Mouse (Mus musculus): ENCODE measurements around the gene Lsm12.

The Lsm12 gene

GRCm38 (mm10) chr11:102216886-102217240 is 31.8 kb upstream of the Lsm12 start:
- DNase-seq (ENCODE audit: low spot score in 2 of 2): no peak

DNA sequence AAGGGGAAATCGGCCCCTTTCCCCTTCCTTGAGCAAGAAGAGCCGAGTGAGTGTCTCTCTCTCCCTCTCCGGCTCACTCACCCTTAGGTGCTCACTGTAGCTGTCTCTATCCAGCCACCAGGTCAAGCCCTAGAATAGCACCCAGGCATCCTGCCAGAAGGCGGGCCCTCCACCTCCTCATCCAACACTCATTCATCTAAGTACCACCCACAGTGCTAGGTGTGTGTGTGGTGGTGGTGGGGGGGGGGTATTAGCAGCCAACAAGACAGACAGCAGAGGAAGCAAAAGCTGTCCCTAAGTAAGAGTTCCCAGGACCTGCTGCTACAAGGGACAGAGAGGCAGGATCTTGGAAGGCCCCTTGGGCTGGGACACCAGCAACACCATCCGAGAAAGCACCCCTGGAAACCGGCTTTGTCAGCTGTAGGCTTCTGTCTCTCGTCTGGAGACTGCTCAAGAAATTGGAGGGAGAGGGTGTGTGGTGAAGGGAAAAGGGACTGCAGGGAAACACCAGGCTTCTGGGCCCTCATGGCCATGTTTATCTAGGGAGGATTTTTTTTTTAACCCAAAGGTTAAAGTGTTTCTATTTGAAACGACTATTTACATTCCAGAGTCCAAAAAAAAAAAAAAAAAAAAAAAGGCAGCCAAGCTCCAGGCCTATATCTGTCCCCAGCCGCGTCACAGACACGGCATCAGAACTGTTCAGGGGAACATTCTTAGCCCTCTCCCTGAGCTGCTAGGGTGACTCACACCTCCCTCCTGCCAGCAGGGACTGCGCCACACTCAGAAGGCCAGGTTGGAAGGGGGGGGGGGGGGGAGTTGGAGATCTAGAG is 31.2 kb upstream of the Lsm12 start:
- no peak for DNase-seq (ENCODE audit: low spot score in 2 of 2)

DNA sequence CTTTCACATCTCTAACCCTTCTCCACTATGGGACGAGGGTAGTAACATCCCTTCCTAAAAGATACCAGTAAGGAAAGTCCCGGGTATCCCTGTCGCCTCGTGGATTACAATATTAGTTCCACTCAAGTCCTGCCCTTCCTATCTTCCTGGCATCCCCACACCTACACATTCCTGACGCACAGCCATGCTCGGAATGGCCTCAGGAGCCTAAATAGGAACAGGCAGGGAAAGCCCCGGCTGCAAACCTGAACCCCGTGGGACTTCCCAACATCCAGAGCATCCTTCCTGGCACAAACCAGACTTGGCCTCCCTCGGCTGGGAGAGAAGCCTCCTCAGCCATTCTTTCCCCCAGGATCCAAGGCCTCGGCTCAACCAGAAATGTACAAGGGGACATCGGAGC is 30.4 kb upstream of the Lsm12 start:
- no peak for DNase-seq (ENCODE audit: low spot score in 2 of 2)

- no peak for DNase-seq (ENCODE audit: low spot score in 2 of 2)
Observed at GRCm38 (mm10) chr11:102214430-102215156, 29.5 kb upstream of the Lsm12 start.

GRCm38 (mm10) chr11:102211936-102212341 is 26.8 kb upstream of the Lsm12 start:
- no peak for DNase-seq (ENCODE audit: low spot score in 2 of 2)

DNA sequence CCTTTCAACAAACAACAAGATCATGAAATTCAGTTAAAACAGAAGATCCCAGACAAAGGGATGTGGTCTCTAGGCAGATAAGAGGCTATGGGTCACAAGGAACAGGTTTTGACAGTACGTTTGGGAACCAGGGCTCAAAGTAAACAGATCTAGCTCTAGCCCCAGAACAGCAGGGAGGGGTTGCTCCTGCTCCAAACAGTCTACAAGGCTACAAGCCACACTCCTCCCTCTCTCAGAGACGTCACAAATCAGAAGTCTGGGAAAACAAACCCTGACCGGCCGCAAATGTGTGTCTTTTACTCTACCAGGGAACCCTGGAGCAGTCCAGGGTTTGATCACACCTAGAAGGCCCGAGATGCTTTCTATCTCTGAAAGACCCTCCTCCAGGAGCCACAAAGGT is 25.9 kb upstream of the Lsm12 start:
- no peak for DNase-seq (ENCODE audit: low spot score in 2 of 2)

DNA sequence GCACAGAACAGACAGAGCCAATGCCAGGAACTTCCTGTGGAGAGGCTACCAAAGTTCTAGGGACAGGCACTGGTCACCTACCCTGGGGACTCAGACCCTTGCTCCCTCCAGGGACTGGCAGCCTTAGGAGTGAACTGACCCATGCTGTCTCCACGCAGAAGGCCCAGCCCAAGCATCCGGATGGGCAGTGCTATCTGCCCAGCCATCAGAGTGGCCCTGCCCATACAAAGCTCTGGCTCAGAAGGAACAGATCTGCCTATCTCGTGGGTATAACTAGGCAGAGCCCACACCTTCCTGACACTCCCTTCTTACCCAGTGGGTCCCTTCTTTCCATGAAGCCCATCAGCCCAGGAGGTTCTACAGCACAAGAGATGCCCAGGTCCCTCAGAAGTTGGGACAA is 25.1 kb upstream of the Lsm12 start:
- DNase-seq (ENCODE audit: low spot score in 2 of 2): no peak

GRCm38 (mm10) chr11:102209742-102210141 is 24.6 kb upstream of the Lsm12 start:
- no peak for DNase-seq (ENCODE audit: low spot score in 2 of 2)

DNA sequence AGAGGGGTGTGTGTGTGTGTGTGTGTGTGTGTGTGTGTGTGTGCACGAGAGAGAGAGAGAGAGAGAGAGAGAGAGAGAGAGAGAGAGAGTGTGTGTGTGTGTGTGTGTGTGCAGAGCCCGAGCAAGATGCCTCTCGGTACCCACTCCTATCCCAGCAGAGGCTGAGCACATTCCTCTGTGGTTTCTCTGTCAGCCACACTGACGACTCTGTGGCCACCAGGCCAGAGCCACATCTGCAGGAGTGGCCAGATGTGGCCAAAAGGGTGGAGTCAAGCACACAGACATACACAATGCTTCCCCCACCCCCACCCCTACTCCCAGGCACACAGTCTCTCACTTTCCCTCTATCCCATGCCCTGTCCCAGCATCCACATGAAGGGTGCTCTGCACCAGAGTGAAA is 23.8 kb upstream of the Lsm12 start:
- DNase-seq (ENCODE audit: low spot score in 2 of 2): no peak

DNA sequence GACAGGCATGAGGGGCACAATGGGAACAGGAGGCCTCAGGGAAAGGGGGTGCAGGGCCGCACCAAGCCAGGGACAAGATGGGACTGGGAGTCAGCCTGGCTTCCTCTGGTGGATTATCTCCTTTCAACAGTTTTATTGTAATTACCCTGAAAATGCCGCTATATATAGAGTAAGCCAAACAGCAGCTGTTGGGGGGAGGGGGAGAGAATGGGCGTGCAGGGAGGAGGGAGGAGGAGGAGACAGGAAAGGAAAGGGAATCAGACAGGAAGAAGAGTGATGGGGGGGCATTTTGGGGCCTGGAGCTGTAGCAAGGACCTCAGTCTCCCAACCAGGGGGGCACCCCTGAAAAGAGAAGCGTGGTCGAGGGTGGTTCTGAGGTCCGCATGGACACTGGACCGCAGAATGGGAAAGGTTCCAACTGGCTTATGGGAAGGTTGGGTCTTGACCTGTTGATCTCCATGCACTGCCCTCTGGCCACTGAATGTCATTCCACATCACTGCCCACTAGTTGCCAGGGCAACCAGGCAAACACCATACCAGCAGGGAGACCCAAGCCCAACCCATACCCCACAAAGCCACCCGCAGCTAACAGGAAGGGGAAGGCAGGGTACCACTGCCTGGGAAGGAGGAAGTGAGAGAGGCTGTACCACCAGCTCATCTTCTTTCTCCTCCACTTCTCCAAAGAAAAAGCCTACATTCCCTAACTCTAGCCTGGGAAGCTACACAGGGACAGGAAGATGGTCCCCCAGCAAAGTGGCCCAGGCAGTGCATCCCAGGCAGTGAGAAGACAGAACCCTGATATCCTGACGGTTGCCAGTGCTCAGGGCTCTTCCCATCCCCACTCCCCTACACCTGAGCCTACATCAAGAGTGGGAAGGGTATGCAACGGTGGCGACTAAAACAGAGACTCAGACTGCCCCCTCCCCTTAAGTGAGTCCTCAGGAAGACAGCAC is 23.0 kb upstream of the Lsm12 start:
- no peak for DNase-seq (ENCODE audit: low spot score in 2 of 2)

DNA sequence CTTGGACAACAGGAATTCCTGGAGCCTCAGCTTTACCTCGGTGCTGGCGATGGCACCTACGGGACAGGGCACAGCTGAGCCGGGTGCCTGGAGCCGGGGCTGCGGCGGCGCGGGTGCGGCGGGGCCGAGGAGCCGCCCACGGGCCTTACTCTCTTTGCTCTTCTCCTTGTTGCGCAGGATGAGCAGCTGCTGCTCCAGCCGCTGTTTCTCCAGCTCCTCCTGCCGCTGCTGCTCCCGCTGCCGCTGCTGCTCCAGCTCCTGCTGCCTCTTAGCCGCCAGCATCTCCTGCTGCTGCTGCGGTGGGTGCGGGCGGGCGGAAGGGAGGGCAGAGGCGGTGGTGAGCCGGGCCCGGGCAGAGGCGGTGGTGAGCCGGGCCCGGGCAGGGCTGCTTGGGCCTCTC is 21.4 kb upstream of the Lsm12 start:
- no peak for DNase-seq (ENCODE audit: low spot score in 2 of 2)

- DNase-seq (ENCODE audit: low spot score in 2 of 2): no peak
Observed at GRCm38 (mm10) chr11:102201408-102201821, 16.3 kb upstream of the Lsm12 start.

DNA sequence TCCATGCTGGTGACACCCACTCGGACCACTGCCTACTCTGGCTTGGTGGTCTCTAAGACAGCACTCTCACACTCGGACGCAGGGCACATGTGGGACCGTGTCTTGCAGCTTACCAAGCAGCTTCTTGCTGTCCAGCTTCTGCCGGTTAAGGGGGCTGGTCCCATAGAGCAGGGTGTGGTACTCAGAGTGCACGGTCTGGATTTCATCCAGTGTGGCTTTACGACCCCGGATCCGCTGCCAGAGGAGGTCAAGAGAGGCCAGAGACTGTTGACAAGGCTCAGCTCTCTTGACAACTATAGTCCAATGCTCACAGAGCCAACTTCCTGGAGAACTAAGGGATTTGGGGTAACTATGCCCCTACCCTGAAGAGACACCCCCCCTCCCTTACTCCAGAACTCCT is 14.8 kb upstream of the Lsm12 start:
- no peak for DNase-seq (ENCODE audit: low spot score in 2 of 2)

DNA sequence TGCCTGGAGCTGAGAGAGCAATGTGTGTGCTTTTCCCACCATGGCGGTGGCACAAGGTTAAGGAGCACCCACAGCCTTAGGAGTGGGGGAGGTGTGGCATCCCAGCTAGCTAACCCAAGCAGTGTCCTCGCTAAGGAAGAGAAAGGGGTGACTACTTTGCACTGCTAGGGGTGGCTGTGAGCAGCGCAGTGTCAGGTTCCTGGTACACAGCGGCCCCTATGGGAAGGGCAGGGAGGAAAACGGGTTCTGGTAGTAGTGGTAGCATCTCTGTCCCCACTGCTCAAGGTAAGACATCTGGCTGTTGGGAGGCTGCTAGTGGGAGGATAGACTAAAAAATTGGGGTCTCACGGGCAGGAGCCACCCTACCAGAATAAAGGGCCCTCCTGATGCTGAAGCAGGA is 13.1 kb upstream of the Lsm12 start:
- DNase-seq (ENCODE audit: low spot score in 2 of 2): no peak

DNA sequence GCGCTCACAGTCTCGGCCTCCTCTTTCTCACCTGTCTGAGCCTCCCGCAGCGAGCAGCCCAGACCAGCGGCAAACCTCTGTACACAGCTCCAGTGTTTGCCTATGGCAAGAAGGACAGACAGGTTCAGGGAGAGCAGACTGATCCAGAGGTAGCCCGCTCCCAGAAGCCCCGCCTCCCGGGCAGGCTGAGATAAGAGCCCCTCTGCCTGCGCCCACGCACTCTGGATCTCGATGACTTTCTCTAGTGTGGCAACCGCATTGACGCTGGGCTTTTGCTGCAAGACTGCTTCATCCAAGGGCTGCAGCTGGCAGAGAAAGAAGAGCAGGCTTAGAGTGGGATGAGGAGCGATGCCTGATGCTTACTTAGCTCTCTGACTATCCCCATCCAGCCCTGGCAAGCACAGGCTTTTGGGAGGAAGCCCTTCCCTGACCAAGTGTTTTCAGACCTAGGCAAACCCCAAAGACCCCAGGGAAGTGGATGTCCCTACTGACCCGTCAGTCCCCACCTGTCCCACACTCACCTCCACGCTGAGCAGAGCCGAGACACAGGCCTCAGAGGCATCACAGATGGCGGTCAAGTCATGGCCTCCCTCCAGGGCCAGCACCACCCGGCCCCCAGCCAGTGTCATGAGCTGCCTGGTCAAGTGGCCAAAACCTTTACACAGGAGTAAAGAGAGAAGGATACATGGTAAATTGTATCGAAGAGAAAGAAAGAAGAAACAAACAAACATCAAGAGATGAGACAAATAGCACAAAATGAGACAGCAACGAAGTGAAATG is 11.1 kb upstream of the Lsm12 start:
- DNase-seq (ENCODE audit: low spot score in 2 of 2): no peak

DNA sequence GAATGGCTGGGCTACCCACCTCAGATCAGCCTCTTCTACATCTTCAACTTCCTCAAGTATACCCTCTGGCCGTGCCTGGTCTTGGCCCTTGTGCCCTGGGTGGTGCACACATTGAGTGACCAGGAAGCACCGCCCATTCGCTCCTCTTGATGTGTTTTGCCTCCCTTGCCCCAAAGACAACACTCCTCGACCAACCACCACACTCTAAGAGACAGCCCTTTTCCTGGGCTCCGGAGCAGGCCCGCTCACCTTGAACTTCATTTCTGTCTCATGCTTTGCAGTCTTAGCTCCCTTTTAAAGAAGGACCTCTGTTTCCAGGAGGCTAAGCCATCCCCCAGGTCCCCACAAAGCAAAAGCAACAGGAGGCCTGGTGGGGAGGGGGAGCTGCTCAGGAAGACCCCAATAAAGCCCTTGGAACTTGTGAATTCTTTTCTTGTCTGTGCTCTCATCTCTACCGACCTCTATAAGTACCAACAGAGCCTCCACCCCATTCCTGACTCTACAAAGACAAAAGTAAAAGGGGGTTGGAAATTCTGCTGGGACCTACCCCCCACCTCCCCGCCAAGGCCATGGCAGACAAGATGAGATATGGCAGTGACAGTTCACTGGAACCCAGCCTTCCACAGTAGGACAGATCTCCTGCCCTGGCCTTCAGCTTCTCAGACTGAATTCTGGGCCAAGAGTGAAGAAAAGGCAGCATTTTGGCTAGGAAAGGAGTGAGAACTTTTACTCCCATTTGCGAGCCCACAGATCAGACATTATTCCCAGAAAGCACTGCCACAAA is 8.8 kb upstream of the Lsm12 start:
- no peak for DNase-seq (ENCODE audit: low spot score in 2 of 2)

DNA sequence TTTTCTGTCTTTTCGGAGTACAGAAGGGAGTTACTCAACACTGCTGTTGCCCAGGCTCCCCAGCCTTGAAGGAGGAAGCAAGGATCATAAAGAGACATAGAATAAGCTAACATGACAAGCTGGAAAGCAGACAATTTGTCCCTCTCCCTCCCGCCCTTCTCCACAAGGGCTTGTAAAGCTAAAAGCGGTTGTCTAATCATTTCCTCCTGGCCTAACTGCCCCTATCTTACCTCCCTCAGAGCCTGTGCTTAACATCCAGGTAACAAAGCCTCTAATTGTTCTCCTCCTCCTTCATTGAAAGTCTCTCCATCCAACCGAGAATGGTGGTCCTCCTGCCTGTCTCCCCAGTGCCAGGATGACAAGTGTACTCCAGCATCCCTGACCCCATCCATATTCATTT is 5.8 kb upstream of the Lsm12 start:
- no peak for DNase-seq (ENCODE audit: low spot score in 2 of 2)

GRCm38 (mm10) chr11:102189461-102190436 is 4.7 kb upstream of the Lsm12 start, which contains the start of gene G6pc3:
G6pc3 (plus strand) TSS chr11:102189620.
- DNase-seq (ENCODE audit: low spot score in 2 of 2): peak; percentile 81 to 82

- no peak for DNase-seq (ENCODE audit: low spot score in 2 of 2)
Observed at GRCm38 (mm10) chr11:102188980-102189379, 3.9 kb upstream of the Lsm12 start.

All from frontal cortex, postnatal 25 days (tissue).